Mouse (Mus musculus) hindbrain, embryonic 13.5 days (tissue): ENCODE measurements at regions not wholly inside any gene's neighbourhood (a gene's known extent, or its start where the extent isn't known, plus 50 kb on each side); places are given as distances from the start of the nearest gene placed in this dataset.

Experiments
- ATAC-seq: fragments of 200-750 bp; cut with Nextera tagmentation; 2 replicates; pipeline ENCODE4 v1.8.0; 2017; ENCODE audit warnings: moderate TSS enrichment; ENCODE audit not compliant: low FRiP score
- H3K27ac ChIP-seq: fragments of 300-500 bp; sonication (generic); 2 replicates; pipeline ENCODE4 v1.5.1; 2015; ENCODE audit warnings: inconsistent platforms, mild to moderate bottlenecking, moderate library complexity
- H3K27me3 ChIP-seq: fragments of 300-500 bp; sonication (generic); 2 replicates; pipeline ENCODE4 v1.6.1; 2015; ENCODE audit warnings: mild to moderate bottlenecking, inconsistent platforms
- H3K36me3 ChIP-seq: fragments of 300-500 bp; sonication (generic); 2 replicates; pipeline ENCODE4 v1.6.1; 2015; ENCODE audit warnings: mild to moderate bottlenecking, inconsistent platforms
- H3K4me1 ChIP-seq: fragments of 300-500 bp; sonication (generic); replicated peaks from 2 replicates; pipeline ENCODE4 v1.6.1; 2015; ENCODE audit warnings: inconsistent platforms
- H3K4me2 ChIP-seq: fragments of 300-500 bp; sonication (generic); 2 replicates; pipeline ENCODE4 v1.6.1; 2015; ENCODE audit warnings: inconsistent platforms, mild to moderate bottlenecking, moderate library complexity
- H3K4me3 ChIP-seq: fragments of 300-500 bp; sonication (generic); 2 replicates; pipeline ENCODE4 v1.5.1; 2015; ENCODE audit warnings: mild to moderate bottlenecking, inconsistent platforms
- H3K9ac ChIP-seq: fragments of 300-500 bp; sonication (generic); 2 replicates; pipeline ENCODE4 v1.6.1; 2015; ENCODE audit warnings: mild to moderate bottlenecking, inconsistent platforms
- H3K9me3 ChIP-seq: fragments of 300-500 bp; sonication (generic); 2 replicates; pipeline ENCODE4 v1.6.1; 2016; ENCODE audit warnings: inconsistent platforms
- WGBS: fragments of 180-500 bp; shearing (Covaris S2); methylation state at CpG from one replicate; pipeline ENCODE4 v1.1.7; 2015; 5-methylcytosine and 5-hydroxymethylcytosine counted together

- H3K4me3 ChIP-seq, result no peak overlapping the region
Measured at GRCm38 (mm10) chr8:126851780-126852179, 93.9 kb downstream of the Tomm20 start.

GRCm38 (mm10) chr8:126850189-126850535 is 95.5 kb downstream of the Tomm20 start:
- Histone ChIP-seq H3K9ac (no peak overlapping the region), H3K4me1 (peaks cover 16% of the 10 kb centered on the region), H3K27me3 (no peaks in the 10 kb centered on the region), H3K4me2 (no peak overlapping the region), H3K36me3 (no peaks in the 10 kb centered on the region), H3K9me3 (no peaks in the 10 kb centered on the region), H3K27ac (0 out of 2 replicates have a peak overlapping the region, but pooled peaks have one; percentile 36), H3K4me3 (no peak overlapping the region)
- WGBS, result 46% methylated on average over 1 of the region's 1 CpGs
- no peak for ATAC-seq

More at GRCm38 (mm10) chr8:126851780-126852179, 93.9 kb downstream of the Tomm20 start:
- H3K27ac ChIP-seq, result no peak overlapping the region; the same call in 1 of the 2 replicates
- H3K9ac ChIP-seq, result no peak overlapping the region
- peaks cover 16% of the 10 kb centered on the region for H3K4me1 ChIP-seq
- H3K4me2 ChIP-seq, result no peak overlapping the region
- WGBS, result 91% methylated on average over 3 of the region's 3 CpGs
- H3K27me3 ChIP-seq, result no peaks in the 10 kb centered on the region
- no peaks in the 10 kb centered on the region for H3K36me3 ChIP-seq
- no peaks in the 10 kb centered on the region for H3K9me3 ChIP-seq
- ATAC-seq, result no peak

GRCm38 (mm10) chr8:126849411-126850188 is 96.0 kb downstream of the Tomm20 start:
- 73% methylated on average over 9 of the region's 9 CpGs for WGBS
- H3K36me3 ChIP-seq, result no peaks in the 10 kb centered on the region

GRCm38 (mm10) chr8:126848369-126849105 is 97.1 kb downstream of the Tomm20 start:
- no peaks in the 10 kb centered on the region for H3K9me3 ChIP-seq
- no peak overlapping the region for H3K4me2 ChIP-seq
- H3K4me3 ChIP-seq, result no peak overlapping the region
- no peaks in the 10 kb centered on the region for H3K27me3 ChIP-seq
- no peak overlapping the region for H3K27ac ChIP-seq
- 90% methylated on average over 13 of the region's 13 CpGs for WGBS
- 0 out of 2 replicates have a peak, but pooled peaks cover 7% of the 10 kb centered on the region for H3K4me1 ChIP-seq
- no peaks in the 10 kb centered on the region for H3K36me3 ChIP-seq
- no peak for ATAC-seq
- no peak overlapping the region for H3K9ac ChIP-seq

More at GRCm38 (mm10) chr8:126849411-126850188, 96.0 kb downstream of the Tomm20 start:
- H3K9ac ChIP-seq, result no peak overlapping the region
- H3K4me2 ChIP-seq, result no peak overlapping the region
- 0 out of 2 replicates have a peak overlapping the region, but pooled peaks have one; percentile 36 for H3K27ac ChIP-seq
- no peaks in the 10 kb centered on the region for H3K9me3 ChIP-seq
- H3K27me3 ChIP-seq, result no peaks in the 10 kb centered on the region
- H3K4me3 ChIP-seq, result no peak overlapping the region
- H3K4me1 ChIP-seq, result peaks cover 13% of the 10 kb centered on the region
- no peak for ATAC-seq

- Histone ChIP-seq H3K9me3 (no peaks in the 10 kb centered on the region), H3K27ac (no peak overlapping the region), H3K4me2 (no peak overlapping the region), H3K36me3 (no peaks in the 10 kb centered on the region), H3K27me3 (no peaks in the 10 kb centered on the region), H3K4me1 (0 out of 2 replicates have a peak, but pooled peaks cover 5% of the 10 kb centered on the region), H3K4me3 (no peak overlapping the region), H3K9ac (no peak overlapping the region)
- WGBS, result 82% methylated on average over 8 of the region's 8 CpGs
- no peak for ATAC-seq
Measured at GRCm38 (mm10) chr8:126847664-126848353, 97.8 kb downstream of the Tomm20 start.

GRCm38 (mm10) chr8:126846188-126846565 is 99.5 kb downstream of the Tomm20 start:
- H3K9me3 ChIP-seq, result no peaks in the 10 kb centered on the region
- no peak for ATAC-seq
- H3K4me1 ChIP-seq, result peaks cover 6% of the 10 kb centered on the region; the same call in 1 of the 2 replicates
- H3K4me2 ChIP-seq, result no peak overlapping the region
- H3K27me3 ChIP-seq, result no peaks in the 10 kb centered on the region
- H3K27ac ChIP-seq, result no peak overlapping the region
- no peak overlapping the region for H3K4me3 ChIP-seq
- WGBS, result 65% methylated on average over 3 of the region's 3 CpGs
- no peak overlapping the region for H3K9ac ChIP-seq
- H3K36me3 ChIP-seq, result no peaks in the 10 kb centered on the region

GRCm38 (mm10) chr8:126845530-126846187 is 100.0 kb downstream of the Tomm20 start:
- Histone ChIP-seq H3K4me1 (peaks cover 11% of the 10 kb centered on the region), H3K9me3 (no peaks in the 10 kb centered on the region), H3K4me2 (no peak overlapping the region), H3K27me3 (no peaks in the 10 kb centered on the region), H3K36me3 (no peaks in the 10 kb centered on the region), H3K27ac (no peak overlapping the region), H3K9ac (no peak overlapping the region), H3K4me3 (no peak overlapping the region)
- ATAC-seq, result no peak
- WGBS, result 90% methylated on average over 14 of the region's 14 CpGs

- Histone ChIP-seq H3K27ac (no peak overlapping the region), H3K4me1 (peaks cover 17% of the 10 kb centered on the region), H3K36me3 (no peaks in the 10 kb centered on the region), H3K9ac (no peak overlapping the region), H3K4me2 (no peak overlapping the region), H3K27me3 (no peaks in the 10 kb centered on the region), H3K4me3 (no peak overlapping the region), H3K9me3 (no peaks in the 10 kb centered on the region)
- 83% methylated on average over 4 of the region's 4 CpGs for WGBS
- ATAC-seq, result no peak
Measured at GRCm38 (mm10) chr8:126844627-126845026, 101.0 kb downstream of the Tomm20 start.

GRCm38 (mm10) chr8:126841187-126841586 is 104.5 kb downstream of the Tomm20 start:
- no peak overlapping the region for H3K4me2 ChIP-seq
- WGBS, result 49% methylated on average over 7 of the region's 7 CpGs

GRCm38 (mm10) chr8:126839712-126840355 is 105.8 kb downstream of the Tomm20 start:
- ATAC-seq, result peak; percentile 89
- 13% methylated on average over 5 of the region's 5 CpGs for WGBS

More at GRCm38 (mm10) chr8:126841187-126841586, 104.5 kb downstream of the Tomm20 start:
- Histone ChIP-seq H3K9ac (no peak overlapping the region), H3K27ac (peak overlapping the region; percentile 40; the same call in 1 of the 2 replicates), H3K4me3 (no peak overlapping the region), H3K27me3 (no peaks in the 10 kb centered on the region), H3K4me1 (peaks cover 39% of the 10 kb centered on the region), H3K36me3 (no peaks in the 10 kb centered on the region), H3K9me3 (no peaks in the 10 kb centered on the region)
- ATAC-seq, result no peak

GRCm38 (mm10) chr8:126839039-126839711 is 106.5 kb downstream of the Tomm20 start:
- Histone ChIP-seq H3K36me3 (no peaks in the 10 kb centered on the region), H3K4me1 (peaks cover 39% of the 10 kb centered on the region), H3K27ac (peak overlapping the region; percentile 92), H3K4me2 (peak overlapping the region; percentile 41), H3K27me3 (no peaks in the 10 kb centered on the region), H3K9ac (peak overlapping the region; percentile 51; the same call in 1 of the 2 replicates), H3K9me3 (no peaks in the 10 kb centered on the region), H3K4me3 (no peak overlapping the region; the same call in 1 of the 2 replicates)
- peak; percentile 67 for ATAC-seq
- 3% methylated on average over 8 of the region's 8 CpGs for WGBS

More at GRCm38 (mm10) chr8:126839712-126840355, 105.8 kb downstream of the Tomm20 start:
- Histone ChIP-seq H3K36me3 (no peaks in the 10 kb centered on the region), H3K9me3 (no peaks in the 10 kb centered on the region), H3K4me3 (no peak overlapping the region; the same call in 1 of the 2 replicates), H3K4me1 (peaks cover 39% of the 10 kb centered on the region), H3K27ac (peak overlapping the region; percentile 92), H3K27me3 (no peaks in the 10 kb centered on the region), H3K4me2 (peak overlapping the region; percentile 41), H3K9ac (peak overlapping the region; percentile 51; the same call in 1 of the 2 replicates)
